Mouse (Mus musculus) small intestine, adult 2 months (tissue): Measurements from ENCODE around the gene Slco4c1.

ENCODE experiments used
- CTCF ChIP-seq: fragments of 200-500 bp; IDR thresholded peaks from 2 replicates; pipeline ENCODE4 v1.5.1; 2012; ENCODE audit warnings: low read depth, mild to moderate bottlenecking, control low read depth, inconsistent platforms, low read length, moderate library complexity, mixed read lengths; ENCODE audit not compliant: insufficient replicate concordance, insufficient read length; ENCODE audit errors: extremely low read depth
- POLR2A ChIP-seq: fragments of 200-500 bp; IDR thresholded peaks from 2 replicates; pipeline ENCODE4 v1.6.1; 2012; ENCODE audit warnings: low read depth, mild to moderate bottlenecking, control low read depth, inconsistent platforms, low read length, moderate library complexity

- TF ChIP-seq POLR2A (no peak), CTCF (no peak)
These were observed 45.4 kb upstream of the Slco4c1 start for GRCm38 (mm10) chr1:96917333-96917732.
